Mouse (Mus musculus): ENCODE results near the gene Trub2.
A peak's percentile ranks its signal among the peaks of the same experiment; 100 is the strongest.

- TF ChIP-seq CTCF (IDR thresholded peaks at IDR 0.05; ENCODE audit: control insufficient read depth, insufficient read depth, insufficient replicate concordance, low read depth, low read length), result peak; percentile 68; the same call in 1 of the 2 replicates
- no peak for TF ChIP-seq POLR2A (IDR thresholded peaks at IDR 0.05; ENCODE audit: control insufficient read depth, low read depth, low read length)
These were observed 29.3 kb upstream of the Trub2 start for GRCm38 (mm10) chr2:29817426-29818232.

All from testis, adult 2 months (tissue).